Mouse (Mus musculus) layer of hippocampus, postnatal 10 days (tissue): ENCODE measurements around the gene Ankle1. TPM values are rescaled to one million over a fixed set of nuclear protein-coding genes. Genes with fewer than 3 reads are reported as not detected.

Experiments used
- DNase-seq, 2 experiments: peaks; one replicate each; pipeline ENCODE4 v3.0.0; 2021; ENCODE audit warnings: low spot score in 2 of 2
- long read RNA-seq: library from polyadenylated mRNA; stranded (forward); transcript quantifications from one replicate; pipeline ENCODE4 v2.0.0, GENCODE M21; 2023
- total RNA-seq, 2 experiments: library from RNA; stranded (reverse); gene quantifications; 2 replicates each; pipeline ENCODE4 v1.2.3; 2021

Gene Ankle1
- total RNA-seq: 1 to 10 TPM; 2.2 to 2.7 TPM
- long read RNA-seq, partial matches to known transcripts: 1 of 2 reads
- long read RNA-seq, other reads (novel, unspliced or antisense): 1 of 2 reads

DNA sequence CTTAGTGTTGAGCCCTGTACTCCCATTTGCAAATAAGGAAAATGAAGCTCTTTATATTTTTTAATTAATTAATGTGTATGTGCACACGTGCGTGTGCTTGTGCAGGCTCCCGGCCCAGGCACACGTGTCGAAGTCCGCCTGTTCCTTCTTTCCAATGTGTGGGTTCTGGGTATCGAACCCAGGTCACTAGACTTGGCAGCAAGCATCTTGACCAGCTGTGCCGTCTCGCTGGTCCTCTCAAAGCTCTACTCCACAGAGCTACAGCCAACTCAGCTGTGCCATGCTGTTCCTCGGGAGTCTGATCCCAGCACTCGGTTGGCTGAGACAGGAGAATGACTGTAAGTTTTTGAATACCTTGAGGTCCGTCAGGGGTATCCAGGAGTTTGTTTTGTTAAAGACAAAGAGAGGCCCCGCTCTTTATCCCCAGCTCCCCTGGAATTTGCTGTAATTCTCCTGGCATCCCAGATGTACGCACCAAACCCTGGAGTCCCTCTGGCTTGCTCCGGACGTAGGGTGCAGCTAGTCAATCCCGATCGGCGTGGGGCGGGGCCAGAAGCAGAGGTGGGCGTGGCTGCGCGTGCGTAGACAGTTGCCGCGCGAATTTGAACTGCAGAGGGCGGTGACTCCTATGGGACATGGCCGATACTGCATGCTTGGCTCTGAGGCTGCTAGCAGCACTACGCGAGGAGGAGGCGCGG is at the start of gene Ankle1:
TSS of gene Ankle1 (plus strand) at position 610 of the 698 bp plus-strand sequence.
- DNase-seq: peak; percentile 97

GRCm38 (mm10) chr8:71358026-71358425 is 47.8 kb upstream of the Ankle1 start:
- DNase-seq: no peak

DNA sequence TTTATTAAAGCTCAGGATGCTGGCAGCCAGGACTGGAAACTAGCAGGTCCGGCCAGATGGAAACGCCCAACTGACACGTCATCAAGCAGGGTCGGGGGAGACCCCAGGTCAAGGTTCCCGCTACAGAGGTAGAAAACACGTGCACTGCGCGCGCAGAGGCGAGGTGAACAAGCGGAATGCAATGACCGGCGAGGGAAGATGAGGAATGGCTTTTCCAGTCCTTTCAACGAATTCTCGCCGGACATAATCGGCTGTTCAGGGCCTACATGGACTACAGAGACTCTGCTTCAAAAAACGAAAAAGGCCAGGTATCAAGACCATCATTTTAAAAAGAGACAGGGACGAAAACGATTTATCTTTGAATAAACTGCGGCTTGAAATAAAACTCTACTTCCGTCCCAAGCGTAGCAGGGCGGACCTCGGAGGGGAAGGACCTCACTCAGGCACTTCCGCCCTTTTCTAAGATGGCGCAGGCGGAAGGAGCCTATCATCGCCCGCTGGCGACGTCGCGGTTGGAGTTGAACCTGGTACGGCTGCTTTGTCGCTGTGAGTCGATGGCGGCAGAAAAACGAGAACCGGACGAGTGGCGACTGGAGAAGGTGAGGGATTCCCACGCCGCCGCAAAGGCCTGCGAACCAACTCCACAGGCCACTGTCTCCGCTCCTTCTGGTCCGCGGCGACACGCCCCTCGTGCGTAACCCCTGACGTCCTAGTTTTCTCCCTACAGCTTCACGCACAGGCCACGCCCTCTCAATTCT is 38.9 kb upstream of the Ankle1 start, which contains the start of gene Use1:
TSS of gene Use1 (plus strand) at position 78 of the 758 bp plus-strand sequence.
- peak; percentile 85 to 90 for DNase-seq

DNA sequence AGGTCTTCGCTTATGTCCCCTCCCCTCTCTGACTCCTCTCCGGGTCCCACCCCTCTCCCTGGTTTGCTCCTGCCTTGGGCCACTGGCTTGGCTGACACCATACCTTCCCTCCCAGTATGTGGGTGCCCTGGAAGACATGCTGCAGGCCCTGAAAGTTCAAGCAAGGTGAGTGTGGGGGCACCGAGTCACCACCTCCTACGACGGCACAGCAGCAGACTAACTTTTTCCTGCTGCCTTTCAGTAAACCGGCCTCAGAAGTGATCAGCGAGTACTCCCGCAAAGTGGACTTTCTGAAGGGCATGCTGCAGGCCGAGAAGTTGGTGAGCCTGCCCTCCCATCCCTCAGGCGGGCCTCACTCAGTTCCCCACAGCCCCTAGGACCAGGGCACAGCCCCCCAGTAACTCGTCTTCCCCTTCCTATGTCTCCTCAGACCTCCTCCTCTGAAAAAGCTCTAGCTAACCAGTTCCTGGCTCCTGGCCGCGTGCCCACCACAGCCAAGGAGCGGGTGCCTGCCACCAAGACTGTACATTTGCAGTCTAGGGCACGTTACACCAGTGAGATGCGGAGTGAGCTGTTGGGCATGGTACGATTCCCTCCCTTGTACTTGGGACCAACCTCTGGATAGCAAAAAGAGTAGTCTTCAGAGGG is 38.2 kb upstream of the Ankle1 start:
- DNase-seq: no peak

DNA sequence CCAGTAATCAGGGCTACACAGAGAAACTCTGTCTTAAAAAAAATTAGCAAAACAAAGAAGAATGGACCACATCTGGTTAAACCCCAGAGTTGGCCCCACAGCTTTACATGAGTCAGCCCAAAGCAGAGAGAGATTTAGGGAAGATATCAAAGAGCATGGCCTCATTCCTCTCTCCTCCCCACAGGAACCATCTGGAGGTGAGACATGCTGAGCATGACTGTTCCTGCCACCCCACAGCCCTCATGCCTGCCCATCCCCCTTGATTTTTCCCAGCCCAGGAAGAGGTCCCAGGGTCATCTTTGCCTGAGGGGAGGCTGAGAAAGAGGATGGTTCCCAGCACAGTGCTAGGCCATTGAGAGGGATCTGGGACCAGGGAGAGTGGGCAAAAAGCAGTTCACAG is 37.4 kb upstream of the Ankle1 start:
- DNase-seq: no peak

GRCm38 (mm10) chr8:71369040-71369718 is 36.6 kb upstream of the Ankle1 start:
- no peak for DNase-seq

DNA sequence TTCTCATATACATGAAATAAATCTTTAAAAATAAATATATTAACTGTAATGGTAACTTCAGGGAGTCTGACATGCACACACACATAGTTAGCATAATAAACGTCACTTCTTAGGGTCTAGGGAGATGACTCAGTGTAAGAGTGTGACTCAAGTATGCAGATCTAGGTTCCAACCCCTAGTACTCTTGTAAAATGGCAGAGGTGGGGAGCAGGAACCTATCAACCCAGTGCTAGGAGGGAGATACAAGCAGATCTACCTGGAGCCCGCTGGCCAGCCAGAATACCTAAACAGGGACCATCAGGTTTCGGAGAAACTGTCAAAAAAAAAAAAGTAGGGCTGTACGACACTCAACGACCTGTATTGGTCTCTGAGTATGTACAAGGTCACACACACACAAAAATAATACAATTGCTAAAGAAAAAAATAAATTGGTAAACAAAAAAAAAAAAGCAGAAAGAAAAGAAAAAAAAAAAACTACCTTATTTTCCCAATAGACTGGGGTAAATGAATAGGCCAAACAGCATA is 35.0 kb upstream of the Ankle1 start:
- DNase-seq: no peak

DNA sequence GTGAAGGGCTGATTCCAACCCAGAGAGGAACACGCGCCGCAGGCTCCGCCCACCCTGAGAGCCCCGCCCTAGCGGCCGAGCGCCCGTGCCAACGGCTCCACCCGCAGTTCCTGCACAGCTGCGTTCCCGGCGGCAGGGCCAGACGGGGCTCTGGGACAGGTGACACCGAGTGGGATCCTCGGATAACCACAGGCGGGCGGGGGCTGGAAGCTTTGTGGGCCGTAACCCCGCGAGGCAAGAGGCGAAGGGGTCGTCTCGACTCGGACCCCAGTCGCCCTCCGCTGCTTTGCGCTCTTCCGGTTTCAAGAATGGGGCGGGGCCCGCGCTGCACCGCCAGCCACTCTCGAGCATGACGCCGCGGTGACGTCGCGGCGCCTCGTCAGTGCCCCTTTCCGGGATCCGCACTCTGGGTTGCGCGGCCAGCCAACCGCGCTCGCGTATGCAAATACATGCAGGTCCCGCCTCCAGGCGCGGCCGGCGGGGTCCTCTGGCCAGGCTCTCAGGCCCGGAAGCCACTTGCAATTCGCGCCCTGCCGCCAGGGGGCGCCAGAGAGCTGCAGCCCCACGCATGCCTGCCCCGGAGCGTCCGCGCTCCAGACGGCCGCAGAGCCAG is 34.5 kb upstream of the Ankle1 start, which contains the start of gene Ocel1:
TSS of gene Ocel1 (plus strand) at position 63 of the 613 bp plus-strand sequence.
- peak; percentile 94 to 97 for DNase-seq

DNA sequence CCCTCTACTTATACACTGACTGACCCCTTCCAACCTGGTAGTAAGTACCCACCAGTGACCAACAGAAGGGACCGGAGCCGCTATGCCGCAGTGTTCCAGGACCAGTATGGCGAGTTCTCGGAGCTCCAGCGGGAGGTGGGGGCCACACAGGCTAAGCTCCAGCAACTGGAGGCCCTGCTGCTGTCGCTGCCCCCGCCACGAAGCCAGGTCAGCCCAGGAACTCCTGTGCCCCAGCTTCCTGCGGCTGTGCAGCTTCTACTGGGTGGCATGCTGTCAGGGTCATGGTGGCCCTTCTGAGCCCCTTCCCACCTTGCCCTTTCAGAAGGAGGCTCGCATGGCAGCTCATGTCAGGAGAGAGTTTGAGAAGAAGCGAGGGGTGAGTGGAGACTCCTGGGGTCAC is 33.4 kb upstream of the Ankle1 start:
- no peak for DNase-seq

GRCm38 (mm10) chr8:71373000-71373399 is 32.8 kb upstream of the Ankle1 start:
- DNase-seq: no peak

GRCm38 (mm10) chr8:71374616-71375206 is 31.1 kb upstream of the Ankle1 start:
- DNase-seq: no peak

GRCm38 (mm10) chr8:71375581-71376422 is 30.0 kb upstream of the Ankle1 start:
- peak; percentile 50 to 68 for DNase-seq

GRCm38 (mm10) chr8:71376423-71377030 is 29.3 kb upstream of the Ankle1 start:
- DNase-seq: no peak

DNA sequence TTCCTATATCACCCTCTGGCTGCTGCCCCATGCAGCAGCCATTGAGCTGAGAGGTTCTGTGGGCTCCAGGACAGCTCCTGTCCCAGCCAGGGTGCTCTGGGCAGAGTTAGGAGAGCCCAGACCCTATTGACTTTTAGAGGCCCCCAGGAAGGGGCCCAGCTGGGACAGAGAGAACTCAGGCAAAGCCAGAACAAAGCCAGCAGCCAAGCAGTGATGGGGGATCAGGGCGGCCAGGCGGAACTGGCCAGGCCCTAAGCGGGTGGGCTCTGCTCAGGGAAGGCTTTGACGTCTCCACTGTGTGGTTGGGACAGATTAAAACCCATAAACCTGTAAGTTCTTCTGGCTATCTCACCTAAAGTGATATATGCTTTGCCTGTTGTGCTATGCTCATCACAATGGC is 26.8 kb upstream of the Ankle1 start:
- DNase-seq: no peak

GRCm38 (mm10) chr8:71379512-71380075 is 26.2 kb upstream of the Ankle1 start:
- DNase-seq: no peak

GRCm38 (mm10) chr8:71380178-71381171 is 25.3 kb upstream of the Ankle1 start:
- DNase-seq: no peak

DNA sequence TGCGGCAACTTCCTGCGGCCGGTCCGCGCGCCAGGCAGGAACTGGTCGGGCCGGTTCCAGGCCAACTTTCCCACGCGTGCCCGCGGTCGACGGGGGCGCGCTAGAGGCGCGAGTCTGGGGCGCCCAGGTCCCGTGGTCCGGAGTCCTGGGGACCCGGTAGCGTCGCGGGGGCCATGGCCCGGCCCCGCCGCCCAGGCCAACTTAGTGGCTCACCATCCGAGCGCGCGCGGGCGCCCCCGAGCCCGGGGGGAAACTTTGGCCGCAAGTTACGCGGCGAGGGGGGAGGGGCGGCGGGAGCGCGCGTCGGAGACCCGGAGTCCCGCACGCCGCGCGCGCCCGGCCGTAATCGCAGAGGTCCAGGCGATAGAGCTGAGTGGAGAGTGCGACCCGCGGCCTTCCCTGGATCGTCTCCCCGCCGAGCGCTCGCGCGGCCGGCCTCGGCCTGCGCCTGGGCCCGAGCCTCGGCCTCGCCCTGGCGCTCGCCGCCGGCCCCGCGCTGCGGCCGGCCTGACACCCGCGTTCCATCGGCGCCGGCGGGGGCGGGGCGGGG is 24.3 kb upstream of the Ankle1 start, which contains the start of gene Nr2f6:
TSS of gene Nr2f6 (minus strand) at position 540 of the 550 bp plus-strand sequence.
- peak; percentile 61 to 75 for DNase-seq
